ENCODE assay signal across 10 mouse cellular contexts in genomic region chr5:20680833-20681530, GRCm38 (mm10).
A peak's percentile ranks its signal among the peaks of the same experiment; 100 is the strongest.
DNase-seq lines count a peak whose midpoint lies in the region; ATAC-seq and TF ChIP-seq lines count a peak whose summit lies in the region.
"Had no signal": no experiment of that assay in that cellular context is flagged by ENCODE, and none has a peak within 500 bp of the region (broad histone marks: within the 10 kb centered on the region; RNA-seq: fewer than 3 reads in every experiment).

No protein-coding gene starts in this region.

- H3K4me3 ChIP-seq in kidney, embryonic 14.5 days (ENCODE audit: low read length) = no peak overlapping the region
- H3K4me3 ChIP-seq in thymus, adult 2 months (ENCODE audit: control insufficient read depth, insufficient read depth, low read length) = no peak overlapping the region

- TF ChIP-seq POLR2A in thymus, adult 2 months (IDR thresholded peaks at IDR 0.05; ENCODE audit: control insufficient read depth, extremely low read depth, insufficient read depth, low read length, poor library complexity) = no peak

- H3K27me3 ChIP-seq in kidney, embryonic 14.5 days (ENCODE audit: control insufficient read depth, insufficient read depth, low read length) = no peaks in the 10 kb centered on the region
- H3K27me3 ChIP-seq in thymus, adult 2 months (ENCODE audit: control insufficient read depth, insufficient read depth, low read length) = no peaks in the 10 kb centered on the region

- no peaks in the 10 kb centered on the region for H3K9me3 ChIP-seq in kidney, embryonic 14.5 days (ENCODE audit: control insufficient read depth, low read length)
- H3K9me3 ChIP-seq: G1E had no signal

- no peaks in the 10 kb centered on the region for H3K36me3 ChIP-seq in kidney, embryonic 14.5 days (ENCODE audit: control insufficient read depth, insufficient read depth, low read length)
- H3K36me3 ChIP-seq in thymus, adult 2 months (ENCODE audit: control insufficient read depth, insufficient read depth, low read length) = no peaks in the 10 kb centered on the region
- H3K36me3 ChIP-seq: G1E had no signal

- peak; percentile 28; the same call in 1 of the 2 replicates for ATAC-seq in kidney, embryonic 14.5 days (ENCODE audit: low FRiP score, low TSS enrichment)

- no peak overlapping the region for H3K9ac ChIP-seq in kidney, embryonic 14.5 days (ENCODE audit: low read depth, low read length)

- intact Hi-C loops in left cerebral cortex, postnatal 36 days (cut with DNase I) = no loop called here

- no peaks in the 10 kb centered on the region for H3K4me1 ChIP-seq in kidney, embryonic 14.5 days (ENCODE audit: control insufficient read depth, insufficient read depth, low read length)
- H3K4me1 ChIP-seq in thymus, adult 2 months (replicated peaks; ENCODE audit: control insufficient read depth, insufficient read depth, low read length) = no peaks in the 10 kb centered on the region

- DNase-seq in kidney, postnatal 10 days = no peak
- peak; percentile 6 for DNase-seq in thymus, postnatal 14 days
- DNase-seq in thymus, adult 2 months = no peak
- peak; percentile 58 to 62 for DNase-seq in left cerebral cortex, postnatal 36 days (ENCODE audit: low spot score in 2 of 2)
- peak; percentile 80 for DNase-seq in telencephalon, adult 2 months (ENCODE audit: low read depth, low spot score)
- DNase-seq in cerebellum, postnatal 25 days = no peak
- DNase-seq in yolk sac, embryonic 10.5 days (ENCODE audit: low spot score) = no peak

- H3K27ac ChIP-seq in kidney, embryonic 14.5 days (ENCODE audit: low read depth, low read length) = no peak overlapping the region
- no peak overlapping the region for H3K27ac ChIP-seq in thymus, adult 2 months (ENCODE audit: control insufficient read depth, insufficient read depth, low read length)

- no peak for TF ChIP-seq CTCF in thymus, adult 2 months (IDR thresholded peaks at IDR 0.05; ENCODE audit: borderline replicate concordance, control insufficient read depth, extremely low read depth, insufficient read depth, low read length, poor library complexity)

- no peak overlapping the region for H3K4me2 ChIP-seq in kidney, embryonic 14.5 days (replicated peaks; ENCODE audit: low read depth, low read length)
- H3K4me2 ChIP-seq: midbrain, embryonic 11.5 days had no signal

- 43% methylated on average over 15 of the region's 15 CpGs for WGBS in kidney, embryonic 14.5 days
- WGBS in thymus, adult 2 months = 9% methylated on average over 15 of the region's 15 CpGs

Comparison
In these comparisons a context has a peak if more than half of its experiments do, and no peak if none do; other contexts are left out.
1. DNase-seq: peak in thymus, postnatal 14 days (single experiment), left cerebral cortex, postnatal 36 days (2 of 2) and telencephalon, adult 2 months (single experiment); none in kidney, postnatal 10 days (single experiment), thymus, adult 2 months (single experiment), cerebellum, postnatal 25 days (0 of 2) and yolk sac, embryonic 10.5 days (single experiment).